Mouse (Mus musculus): ENCODE measurements around the gene Thtpa.

The Thtpa gene

GRCm38 (mm10) chr14:55094704-55095231 is at the start of gene Thtpa:
Thtpa (plus strand) TSS chr14:55094784.
- peak; percentile 85 for DNase-seq (ENCODE audit: low read depth)

GRCm38 (mm10) chr14:55047971-55048531 is 46.5 kb upstream of the Thtpa start:
- no peak for DNase-seq (ENCODE audit: low read depth)

GRCm38 (mm10) chr14:55052496-55052895 is 42.1 kb upstream of the Thtpa start:
- DNase-seq (ENCODE audit: low read depth), result peak; percentile 64

- DNase-seq (ENCODE audit: low read depth), result no peak
Measured at GRCm38 (mm10) chr14:55053050-55053449, 41.5 kb upstream of the Thtpa start.

- DNase-seq (ENCODE audit: low read depth), result peak; percentile 21
Measured at GRCm38 (mm10) chr14:55053708-55054190, 40.8 kb upstream of the Thtpa start.

- peak; percentile 28 for DNase-seq (ENCODE audit: low read depth)
Measured at GRCm38 (mm10) chr14:55054191-55054749, 40.3 kb upstream of the Thtpa start.

- DNase-seq (ENCODE audit: low read depth), result peak; percentile 98
Measured at GRCm38 (mm10) chr14:55055167-55055834, 39.3 kb upstream of the Thtpa start.

GRCm38 (mm10) chr14:55059009-55059408 is 35.6 kb upstream of the Thtpa start:
- no peak for DNase-seq (ENCODE audit: low read depth)

- no peak for DNase-seq (ENCODE audit: low read depth)
Measured at GRCm38 (mm10) chr14:55059931-55060330, 34.7 kb upstream of the Thtpa start.

- DNase-seq (ENCODE audit: low read depth), result no peak
Measured at GRCm38 (mm10) chr14:55061845-55062244, 32.7 kb upstream of the Thtpa start.

GRCm38 (mm10) chr14:55062626-55063025 is 32.0 kb upstream of the Thtpa start:
- DNase-seq (ENCODE audit: low read depth), result no peak

GRCm38 (mm10) chr14:55063117-55063516 is 31.5 kb upstream of the Thtpa start:
- DNase-seq (ENCODE audit: low read depth), result no peak

- DNase-seq (ENCODE audit: low read depth), result no peak
Measured at GRCm38 (mm10) chr14:55063581-55064381, 30.8 kb upstream of the Thtpa start.

GRCm38 (mm10) chr14:55064481-55065370 is 29.9 kb upstream of the Thtpa start:
- DNase-seq (ENCODE audit: low read depth), result no peak

- no peak for DNase-seq (ENCODE audit: low read depth)
Measured at GRCm38 (mm10) chr14:55065391-55065790, 29.2 kb upstream of the Thtpa start.

GRCm38 (mm10) chr14:55066042-55066441 is 28.5 kb upstream of the Thtpa start:
- DNase-seq (ENCODE audit: low read depth), result no peak

GRCm38 (mm10) chr14:55071756-55072155 is 22.8 kb upstream of the Thtpa start:
- DNase-seq (ENCODE audit: low read depth), result no peak

- no peak for DNase-seq (ENCODE audit: low read depth)
Measured at GRCm38 (mm10) chr14:55074416-55074815, 20.2 kb upstream of the Thtpa start.

- no peak for DNase-seq (ENCODE audit: low read depth)
Measured at GRCm38 (mm10) chr14:55076224-55076623, 18.4 kb upstream of the Thtpa start.

GRCm38 (mm10) chr14:55076956-55077355 is 17.6 kb upstream of the Thtpa start:
- no peak for DNase-seq (ENCODE audit: low read depth)

Measured in 416B (cell line).